Mouse (Mus musculus): ENCODE results near the gene Hoxb8. TPM values are rescaled to one million over a fixed set of nuclear protein-coding genes. Genes with fewer than 3 reads are reported as not detected.

The Hoxb8 gene
- polyA plus RNA-seq, 1 experiment from 2014 or later, result not detected

GRCm38 (mm10) chr11:96289293-96289692, 7.6 kb downstream of the Hoxb8 start:
- DNase-seq, result no peak
- Histone ChIP-seq H3K9ac (no peak overlapping the region), H3K4me3 (replicated peaks) (no peak overlapping the region), H3K36me3 (no peaks in the 10 kb centered on the region), H3K9me3 (replicated peaks) (no peaks in the 10 kb centered on the region), H3K27ac (no peak overlapping the region), H3K4me2 (no peak overlapping the region), H3K27me3 (peaks cover 100% of the 10 kb centered on the region), H3K4me1 (replicated peaks) (peaks cover 8% of the 10 kb centered on the region)
- no peak for ATAC-seq (ENCODE audit: low read depth)
- 10% methylated on average over 21 of the region's 21 CpGs for WGBS (ENCODE audit: insufficient replicate concordance)

GRCm38 (mm10) chr11:96289837-96290236, 8.1 kb downstream of the Hoxb8 start:
- H3K4me2 ChIP-seq, result no peak overlapping the region
- H3K4me3 ChIP-seq (replicated peaks), result no peak overlapping the region
- H3K9ac ChIP-seq, result no peak overlapping the region
- H3K9me3 ChIP-seq (replicated peaks), result no peaks in the 10 kb centered on the region
- 28% methylated on average over 6 of the region's 6 CpGs for WGBS (ENCODE audit: insufficient replicate concordance)
- no peaks in the 10 kb centered on the region for H3K36me3 ChIP-seq
- ATAC-seq (ENCODE audit: low read depth) (no peak), DNase-seq (no peak)
- peaks cover 100% of the 10 kb centered on the region for H3K27me3 ChIP-seq
- H3K4me1 ChIP-seq (replicated peaks), result peaks cover 7% of the 10 kb centered on the region
- H3K27ac ChIP-seq, result no peak overlapping the region

- 26% methylated on average over 17 of the region's 17 CpGs for WGBS (ENCODE audit: insufficient replicate concordance)
- ATAC-seq (ENCODE audit: low read depth) (no peak), DNase-seq (no peak)
- Histone ChIP-seq H3K4me2 (no peak overlapping the region), H3K36me3 (no peaks in the 10 kb centered on the region), H3K27ac (no peak overlapping the region), H3K9me3 (replicated peaks) (no peaks in the 10 kb centered on the region), H3K9ac (no peak overlapping the region), H3K4me1 (replicated peaks) (peaks cover 7% of the 10 kb centered on the region), H3K4me3 (replicated peaks) (no peak overlapping the region), H3K27me3 (peaks cover 100% of the 10 kb centered on the region)
These were observed 9.1 kb downstream of the Hoxb8 start for GRCm38 (mm10) chr11:96290705-96291355.

- Histone ChIP-seq H3K9ac (no peak within 1 kb of the TSS), H3K36me3 (no peaks in the 10 kb centered on the region), H3K4me1 (replicated peaks) (no peaks in the 10 kb centered on the region), H3K4me2 (no peak within 1 kb of the TSS), H3K27me3 (peaks cover 100% of the 10 kb centered on the region), H3K4me3 (replicated peaks) (no peak within 1 kb of the TSS), H3K9me3 (replicated peaks) (no peaks in the 10 kb centered on the region), H3K27ac (no peak within 1 kb of the TSS)
- 6% methylated on average over 22 of the region's 22 CpGs for WGBS (ENCODE audit: insufficient replicate concordance)
- ATAC-seq (ENCODE audit: low read depth) (no peak), DNase-seq (no peak)
These were observed 10.2 kb downstream of the Hoxb8 start, which contains the start of gene Hoxb6 for GRCm38 (mm10) chr11:96291681-96292564. Gene Hoxb6 (plus strand): TSS chr11:96292476.

- H3K4me3 ChIP-seq (replicated peaks), result no peak overlapping the region
- ATAC-seq (ENCODE audit: low read depth), result no peak
- H3K9me3 ChIP-seq (replicated peaks), result no peaks in the 10 kb centered on the region
- peaks cover 100% of the 10 kb centered on the region for H3K27me3 ChIP-seq
- H3K4me2 ChIP-seq, result no peak overlapping the region
- H3K4me1 ChIP-seq (replicated peaks), result no peaks in the 10 kb centered on the region
- DNase-seq, result no peak
- H3K36me3 ChIP-seq, result no peaks in the 10 kb centered on the region
- 3% methylated on average over 12 of the region's 12 CpGs for WGBS (ENCODE audit: insufficient replicate concordance)
- no peak overlapping the region for H3K9ac ChIP-seq
- H3K27ac ChIP-seq, result no peak overlapping the region
These were observed 11.0 kb downstream of the Hoxb8 start for GRCm38 (mm10) chr11:96292565-96293301.

GRCm38 (mm10) chr11:96293302-96293921, 11.7 kb downstream of the Hoxb8 start:
- no peak overlapping the region for H3K27ac ChIP-seq
- no peak overlapping the region for H3K9ac ChIP-seq
- H3K4me1 ChIP-seq (replicated peaks), result no peaks in the 10 kb centered on the region
- H3K27me3 ChIP-seq, result peaks cover 100% of the 10 kb centered on the region
- no peak for ATAC-seq (ENCODE audit: low read depth)
- WGBS (ENCODE audit: insufficient replicate concordance), result 2% methylated on average over 22 of the region's 22 CpGs
- H3K9me3 ChIP-seq (replicated peaks), result no peaks in the 10 kb centered on the region
- no peak overlapping the region for H3K4me3 ChIP-seq (replicated peaks)
- no peak overlapping the region for H3K4me2 ChIP-seq
- DNase-seq, result no peak
- no peaks in the 10 kb centered on the region for H3K36me3 ChIP-seq

GRCm38 (mm10) chr11:96294245-96295091, 12.8 kb downstream of the Hoxb8 start:
- Histone ChIP-seq H3K9ac (no peak overlapping the region), H3K9me3 (replicated peaks) (no peaks in the 10 kb centered on the region), H3K36me3 (no peaks in the 10 kb centered on the region), H3K4me1 (replicated peaks) (no peaks in the 10 kb centered on the region), H3K27me3 (peaks cover 100% of the 10 kb centered on the region), H3K4me3 (replicated peaks) (no peak overlapping the region), H3K27ac (no peak overlapping the region), H3K4me2 (no peak overlapping the region)
- ATAC-seq (ENCODE audit: low read depth) (no peak), DNase-seq (peak; percentile 23)
- 2% methylated on average over 32 of the region's 32 CpGs for WGBS (ENCODE audit: insufficient replicate concordance)

GRCm38 (mm10) chr11:96295092-96295835, 13.6 kb downstream of the Hoxb8 start:
- H3K4me2 ChIP-seq, result no peak overlapping the region
- no peak overlapping the region for H3K4me3 ChIP-seq (replicated peaks)
- under 1% methylated on average over 30 of the region's 30 CpGs for WGBS (ENCODE audit: insufficient replicate concordance)
- H3K36me3 ChIP-seq, result no peaks in the 10 kb centered on the region
- no peaks in the 10 kb centered on the region; the same call in 1 of the 2 replicates for H3K4me1 ChIP-seq (replicated peaks)
- H3K27me3 ChIP-seq, result peaks cover 100% of the 10 kb centered on the region
- ATAC-seq (ENCODE audit: low read depth), result no peak
- H3K27ac ChIP-seq, result no peak overlapping the region
- no peak overlapping the region for H3K9ac ChIP-seq
- H3K9me3 ChIP-seq (replicated peaks), result no peaks in the 10 kb centered on the region
- DNase-seq, result no peak

- 24% methylated on average over 2 of the region's 2 CpGs for WGBS (ENCODE audit: insufficient replicate concordance)
- no peak overlapping the region for H3K4me3 ChIP-seq (replicated peaks)
- peaks cover 100% of the 10 kb centered on the region for H3K27me3 ChIP-seq
- ATAC-seq (ENCODE audit: low read depth) (no peak), DNase-seq (no peak)
- no peaks in the 10 kb centered on the region for H3K9me3 ChIP-seq (replicated peaks)
- no peak overlapping the region for H3K4me2 ChIP-seq
- H3K4me1 ChIP-seq (replicated peaks), result no peaks in the 10 kb centered on the region; the same call in 1 of the 2 replicates
- no peak overlapping the region for H3K9ac ChIP-seq
- H3K36me3 ChIP-seq, result no peaks in the 10 kb centered on the region
- H3K27ac ChIP-seq, result no peak overlapping the region
These were observed 15.3 kb downstream of the Hoxb8 start for GRCm38 (mm10) chr11:96296997-96297396.

- Histone ChIP-seq H3K4me1 (replicated peaks) (no peaks in the 10 kb centered on the region; the same call in 1 of the 2 replicates), H3K9me3 (replicated peaks) (no peaks in the 10 kb centered on the region), H3K4me2 (no peak overlapping the region), H3K9ac (no peak overlapping the region), H3K36me3 (no peaks in the 10 kb centered on the region), H3K27me3 (peaks cover 100% of the 10 kb centered on the region), H3K27ac (no peak overlapping the region), H3K4me3 (replicated peaks) (no peak overlapping the region)
- DNase-seq (no peak), ATAC-seq (ENCODE audit: low read depth) (no peak)
- 31% methylated on average over 3 of the region's 3 CpGs for WGBS (ENCODE audit: insufficient replicate concordance)
These were observed 15.7 kb downstream of the Hoxb8 start for GRCm38 (mm10) chr11:96297428-96297827.

All from liver, embryonic 13.5 days (tissue).